Mouse (Mus musculus): ENCODE measurements at regions not wholly inside any gene's neighbourhood (a gene's known extent, or its start where the extent isn't known, plus 50 kb on each side); places are given as distances from the start of the nearest gene placed in this dataset.

- dilution Hi-C loops (cut with MboI; ENCODE audit: extremely low pct_ligation_motif_present, extremely low pct_unique_long_range_greater_than_20kb, low sequenced_read_pairs) (no loop called here), in situ Hi-C loops (cut with MboI; ENCODE audit: low pct_ligation_motif_present, low pct_unique_long_range_greater_than_20kb, low sequenced_read_pairs) (no loop called here)
- TF ChIP-seq JUND (conservative IDR thresholded peaks at IDR 0.05; ENCODE audit: low read depth, low read length) (no peak), ZKSCAN1 (IDR thresholded peaks at IDR 0.05; ENCODE audit: borderline replicate concordance, low read depth, low read length) (no peak), POLR2A (IDR thresholded peaks at IDR 0.05; ENCODE audit: low read depth, low read length) (no peak), USF2 (conservative IDR thresholded peaks at IDR 0.05; ENCODE audit: low read depth, low read length) (no peak), E2F4 (IDR thresholded peaks at IDR 0.05; ENCODE audit: insufficient replicate concordance, low read depth, low read length) (no peak), ZNF384 (IDR thresholded peaks at IDR 0.05; ENCODE audit: low read depth, low read length) (no peak)
- H3K9ac ChIP-seq (ENCODE audit: insufficient read depth, low read depth): no peak overlapping the region
- DNase-seq (ENCODE audit: extremely low read depth): no peak
- H3K4me1 ChIP-seq (ENCODE audit: control insufficient read depth in 1 of 2, insufficient read depth in 2 of 2): no peaks in the 10 kb centered on the region
- no peaks in the 10 kb centered on the region for H3K36me3 ChIP-seq (replicated peaks in 1 of 2; ENCODE audit: control insufficient read depth in 1 of 2, insufficient read depth in 1 of 2, low read length in 1 of 2)
- H3K27ac ChIP-seq (ENCODE audit: insufficient read depth, low read depth): no peak overlapping the region
- no peaks in the 10 kb centered on the region for H3K79me2 ChIP-seq (replicated peaks; ENCODE audit: control insufficient read depth, extremely low read depth, insufficient read depth, poor library complexity, severe bottlenecking)
- no peak overlapping the region for H3K4me3 ChIP-seq (replicated peaks in 1 of 3; ENCODE audit: low read depth in 2 of 3, low read length in 2 of 3, poor library complexity in 1 of 3)
- no peak overlapping the region for H3K4me2 ChIP-seq (ENCODE audit: insufficient read depth, low read depth, poor library complexity, severe bottlenecking)
- H3K9me3 ChIP-seq (replicated peaks; ENCODE audit: low read length): peaks cover 73% of the 10 kb centered on the region
- H3K27me3 ChIP-seq (replicated peaks): no peaks in the 10 kb centered on the region
Observed at GRCm38 (mm10) chr13:47855422-47856108, 405.5 kb upstream of the Id4 start.

GRCm38 (mm10) chr13:47858946-47859345 lies 402.1 kb upstream of the Id4 start:
- Histone ChIP-seq H3K27ac (ENCODE audit: insufficient read depth, low read depth) (no peak overlapping the region), H3K79me2 (replicated peaks; ENCODE audit: control insufficient read depth, extremely low read depth, insufficient read depth, poor library complexity, severe bottlenecking) (no peaks in the 10 kb centered on the region), H3K4me1 (ENCODE audit: control insufficient read depth in 1 of 2, insufficient read depth in 2 of 2) (no peaks in the 10 kb centered on the region), H3K4me3 (replicated peaks in 1 of 3; ENCODE audit: low read depth in 2 of 3, low read length in 2 of 3, poor library complexity in 1 of 3) (no peak overlapping the region), H3K9ac (ENCODE audit: insufficient read depth, low read depth) (no peak overlapping the region), H3K4me2 (ENCODE audit: insufficient read depth, low read depth, poor library complexity, severe bottlenecking) (no peak overlapping the region), H3K9me3 (replicated peaks; ENCODE audit: low read length) (peaks cover 67% of the 10 kb centered on the region), H3K36me3 (replicated peaks in 1 of 2; ENCODE audit: control insufficient read depth in 1 of 2, insufficient read depth in 1 of 2, low read length in 1 of 2) (no peaks in the 10 kb centered on the region), H3K27me3 (replicated peaks) (no peaks in the 10 kb centered on the region)
- dilution Hi-C loops (cut with MboI; ENCODE audit: extremely low pct_ligation_motif_present, extremely low pct_unique_long_range_greater_than_20kb, low sequenced_read_pairs) (no loop called here), in situ Hi-C loops (cut with MboI; ENCODE audit: low pct_ligation_motif_present, low pct_unique_long_range_greater_than_20kb, low sequenced_read_pairs) (no loop called here)
- TF ChIP-seq JUN (IDR thresholded peaks at IDR 0.05; ENCODE audit: insufficient read depth, low read depth, low read length) (no peak), TBP (conservative IDR thresholded peaks at IDR 0.05; ENCODE audit: low read depth, low read length) (no peak), E2F4 (IDR thresholded peaks at IDR 0.05; ENCODE audit: insufficient replicate concordance, low read depth, low read length) (no peak), USF1 (IDR thresholded peaks at IDR 0.05; ENCODE audit: low read depth, low read length) (no peak), RAD21 (IDR thresholded peaks at IDR 0.05; ENCODE audit: low read depth, low read length) (no peak), CTCF (conservative IDR thresholded peaks at IDR 0.05 in 1 of 2, IDR thresholded peaks at IDR 0.05 in 1 of 2; ENCODE audit: low read depth in 2 of 2, low read length in 2 of 2) (no peak), MYC (IDR thresholded peaks at IDR 0.05; ENCODE audit: low read depth, low read length) (no peak), PAX5 (IDR thresholded peaks at IDR 0.05; ENCODE audit: low read length) (no peak), MEF2A (IDR thresholded peaks at IDR 0.05; ENCODE audit: borderline replicate concordance, low read depth, low read length) (no peak)
- DNase-seq (ENCODE audit: extremely low read depth): no peak

- in situ Hi-C loops (cut with MboI; ENCODE audit: low pct_ligation_motif_present, low pct_unique_long_range_greater_than_20kb, low sequenced_read_pairs) (no loop called here), dilution Hi-C loops (cut with MboI; ENCODE audit: extremely low pct_ligation_motif_present, extremely low pct_unique_long_range_greater_than_20kb, low sequenced_read_pairs) (no loop called here)
- no peak for TF ChIP-seq CHD1 (IDR thresholded peaks at IDR 0.05; ENCODE audit: low read depth, low read length)
- no peak for TF ChIP-seq JUN (IDR thresholded peaks at IDR 0.05; ENCODE audit: insufficient read depth, low read depth, low read length)
- TF ChIP-seq GABPA (IDR thresholded peaks at IDR 0.05; ENCODE audit: insufficient replicate concordance, low read depth, low read length): no peak
- no peak for TF ChIP-seq CTCF (conservative IDR thresholded peaks at IDR 0.05 in 1 of 2, IDR thresholded peaks at IDR 0.05 in 1 of 2; ENCODE audit: low read depth in 2 of 2, low read length in 2 of 2)
- no peak for TF ChIP-seq ZMIZ1 (IDR thresholded peaks at IDR 0.05; ENCODE audit: low read depth, low read length)
- no peak for TF ChIP-seq MXI1 (IDR thresholded peaks at IDR 0.05; ENCODE audit: low read depth, low read length)
- no peak for TF ChIP-seq ZKSCAN1 (IDR thresholded peaks at IDR 0.05; ENCODE audit: borderline replicate concordance, low read depth, low read length)
- no peak for TF ChIP-seq MEF2A (IDR thresholded peaks at IDR 0.05; ENCODE audit: borderline replicate concordance, low read depth, low read length)
- TF ChIP-seq RCOR1 (conservative IDR thresholded peaks at IDR 0.05; ENCODE audit: low read depth, low read length): no peak
- no peak for TF ChIP-seq USF2 (conservative IDR thresholded peaks at IDR 0.05; ENCODE audit: low read depth, low read length)
- no peak for TF ChIP-seq JUND (conservative IDR thresholded peaks at IDR 0.05; ENCODE audit: low read depth, low read length)
- TF ChIP-seq TBP (conservative IDR thresholded peaks at IDR 0.05; ENCODE audit: low read depth, low read length): no peak
- TF ChIP-seq NRF1 (IDR thresholded peaks at IDR 0.05; ENCODE audit: low read depth, low read length): no peak
- no peak for TF ChIP-seq UBTF (IDR thresholded peaks at IDR 0.05; ENCODE audit: low read depth, low read length)
- TF ChIP-seq RAD21 (IDR thresholded peaks at IDR 0.05; ENCODE audit: low read depth, low read length): no peak
Observed at GRCm38 (mm10) chr13:47860316-47860715, 400.7 kb upstream of the Id4 start.

More at GRCm38 (mm10) chr13:47860316-47860715, 400.7 kb upstream of the Id4 start:
- Histone ChIP-seq H3K9ac (ENCODE audit: insufficient read depth, low read depth) (no peak overlapping the region), H3K27ac (ENCODE audit: insufficient read depth, low read depth) (no peak overlapping the region), H3K27me3 (replicated peaks) (no peaks in the 10 kb centered on the region), H3K4me3 (replicated peaks in 1 of 3; ENCODE audit: low read depth in 2 of 3, low read length in 2 of 3, poor library complexity in 1 of 3) (no peak overlapping the region), H3K79me2 (replicated peaks; ENCODE audit: control insufficient read depth, extremely low read depth, insufficient read depth, poor library complexity, severe bottlenecking) (no peaks in the 10 kb centered on the region), H3K9me3 (replicated peaks; ENCODE audit: low read length) (peaks cover 58% of the 10 kb centered on the region), H3K4me2 (ENCODE audit: insufficient read depth, low read depth, poor library complexity, severe bottlenecking) (no peak overlapping the region), H3K4me1 (ENCODE audit: control insufficient read depth in 1 of 2, insufficient read depth in 2 of 2) (no peaks in the 10 kb centered on the region), H3K36me3 (replicated peaks in 1 of 2; ENCODE audit: control insufficient read depth in 1 of 2, insufficient read depth in 1 of 2, low read length in 1 of 2) (no peaks in the 10 kb centered on the region)
- DNase-seq (ENCODE audit: extremely low read depth): no peak
